Mouse (Mus musculus) lung, adult 18-20 months (tissue): ENCODE data around the gene Rsf1.

Experiments
- DNase-seq, 2 experiments: peaks; one replicate each; pipeline ENCODE4 v3.0.0; 2022; ENCODE audit warnings: mixed read lengths in 2 of 2

Gene Rsf1

DNA sequence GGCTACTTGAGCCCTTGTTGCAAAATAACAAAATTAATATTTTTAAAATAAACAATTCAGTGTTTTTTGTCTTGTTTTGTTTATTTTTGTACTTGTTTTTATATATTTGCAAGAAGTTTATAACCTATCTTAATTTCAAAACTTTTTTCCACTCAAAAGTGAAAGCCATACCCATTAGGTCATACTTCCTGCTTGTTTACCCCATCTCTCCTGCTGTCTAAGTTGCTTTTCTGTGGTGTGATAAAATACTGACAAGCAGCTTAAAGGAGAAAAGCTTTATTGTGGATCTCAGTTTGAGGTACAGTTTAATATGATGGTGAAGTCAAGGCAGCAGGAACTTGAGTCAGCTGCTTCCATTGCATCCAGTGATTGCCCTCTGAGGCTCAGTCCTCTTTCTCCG lies 53.2 kb downstream of the Rsf1 start:
- no peak for DNase-seq

DNA sequence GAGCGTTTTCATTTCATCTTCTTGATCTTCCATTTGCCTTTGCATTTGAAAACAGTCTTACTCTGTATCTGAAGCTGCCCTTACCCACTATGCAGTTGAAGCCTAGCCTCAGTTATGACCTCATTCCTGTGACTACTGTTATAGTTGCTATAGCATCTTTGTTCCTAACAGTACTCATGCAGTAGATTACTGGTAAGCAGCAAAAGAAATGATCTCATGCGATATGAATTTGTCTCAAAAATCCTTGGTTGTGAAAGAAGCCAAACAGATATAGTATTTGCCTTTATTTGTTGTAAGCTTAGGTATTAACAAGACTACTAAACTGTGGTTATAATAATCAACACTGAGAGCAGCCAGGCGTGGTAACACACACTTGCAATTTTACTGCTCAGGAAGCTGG lies 65.4 kb downstream of the Rsf1 start:
- DNase-seq = no peak

DNA sequence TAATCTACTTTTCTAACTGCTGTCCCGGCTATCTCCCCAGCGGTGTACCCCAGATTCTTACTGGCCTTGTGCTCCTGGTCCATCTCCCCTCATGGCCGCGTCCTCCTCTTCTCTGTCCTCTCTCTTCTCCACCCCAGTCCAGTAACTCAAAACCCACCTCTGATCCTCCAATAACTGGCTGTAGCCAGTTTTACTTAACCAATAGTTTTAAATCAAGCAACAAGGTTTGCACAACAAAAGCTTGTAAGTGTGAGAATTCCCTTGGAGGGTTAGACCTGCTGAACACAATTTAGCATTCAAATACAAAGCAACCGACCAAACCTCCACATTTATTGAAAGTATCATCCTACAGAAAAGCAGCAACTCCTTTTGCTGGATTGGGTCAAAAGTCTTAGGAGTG lies 68.0 kb downstream of the Rsf1 start:
- DNase-seq = no peak

DNA sequence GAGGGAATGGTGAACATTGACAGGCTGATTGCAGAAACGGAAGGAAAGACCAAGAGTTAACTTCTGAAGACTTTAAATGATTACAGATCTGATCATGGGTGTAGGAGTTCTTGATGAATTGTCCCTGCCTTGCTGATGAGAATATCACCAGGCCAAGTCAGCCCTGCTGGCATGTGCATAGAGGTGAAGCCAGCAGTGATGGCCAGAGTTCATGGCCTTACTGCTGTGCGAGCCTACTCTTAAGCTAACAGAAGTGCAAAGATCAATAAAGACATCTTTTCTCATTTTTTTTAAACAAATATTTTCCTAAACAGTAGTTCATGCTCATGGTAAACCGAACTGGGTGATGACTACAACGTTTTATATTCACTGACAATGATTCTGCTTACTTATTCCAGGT lies 71.0 kb downstream of the Rsf1 start:
- DNase-seq = no peak

- no peak for DNase-seq
Measured at GRCm38 (mm10) chr7:97656144-97656543, 76.5 kb downstream of the Rsf1 start.

GRCm38 (mm10) chr7:97661634-97662033 lies 81.9 kb downstream of the Rsf1 start:
- DNase-seq = no peak

- no peak for DNase-seq
Measured at GRCm38 (mm10) chr7:97679239-97679638, 99.5 kb downstream of the Rsf1 start.

DNA sequence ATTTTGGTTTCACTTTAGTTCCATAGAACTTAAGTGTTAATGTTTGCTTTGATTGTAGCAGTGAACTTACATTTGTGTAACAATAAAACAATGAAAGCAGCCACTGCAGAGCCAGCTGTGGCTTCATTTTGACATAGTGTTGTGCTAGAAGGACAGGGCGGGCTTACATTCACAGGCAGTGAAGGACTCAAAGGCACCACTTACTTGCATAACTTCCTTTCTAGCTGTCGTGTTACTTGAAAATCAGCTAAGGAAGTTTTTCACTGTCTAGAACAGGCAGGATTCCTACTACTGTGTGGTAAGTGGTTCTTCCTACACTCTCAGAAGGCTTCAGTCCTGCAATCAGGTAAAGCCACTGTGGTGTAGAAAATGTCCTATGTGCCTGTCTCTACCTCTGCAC lies 108.1 kb downstream of the Rsf1 start:
- no peak for DNase-seq

DNA sequence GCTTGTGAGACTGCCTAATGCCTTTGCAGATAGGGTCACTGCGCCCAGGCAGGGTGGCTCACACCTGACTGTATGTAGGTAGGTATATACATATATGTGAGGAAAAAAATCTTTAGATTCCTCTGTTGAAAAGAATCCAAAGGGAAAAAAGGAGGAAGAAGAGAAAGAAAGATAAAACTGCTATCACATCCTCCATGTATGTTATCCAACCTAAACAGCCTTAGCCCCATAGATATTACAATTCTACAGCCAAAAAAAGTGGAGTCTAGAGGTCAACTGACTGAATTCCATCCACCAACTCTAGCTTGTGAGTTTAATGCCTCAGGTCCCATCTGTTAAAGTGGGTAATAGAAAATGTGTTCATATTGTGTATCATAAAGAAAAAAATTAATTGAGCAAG lies 115.8 kb downstream of the Rsf1 start:
- DNase-seq = no peak

DNA sequence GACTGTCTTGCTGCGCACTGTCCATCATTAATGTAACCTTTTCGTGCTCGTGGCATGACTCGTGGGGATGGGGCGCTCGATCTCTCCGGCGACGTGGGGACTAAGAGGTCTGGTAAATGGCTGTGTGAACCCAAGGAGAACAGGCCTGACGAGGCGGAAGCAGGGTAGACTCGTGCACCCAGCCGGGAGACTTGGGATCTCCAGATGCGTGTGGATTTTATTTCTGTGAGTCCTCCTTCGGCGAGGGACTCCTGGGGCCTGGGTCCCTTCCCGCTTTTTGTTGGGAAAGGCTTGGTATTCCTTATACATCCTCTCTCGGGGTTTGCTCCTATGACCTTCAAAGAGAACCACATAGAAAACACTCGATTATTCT lies 116.4 kb downstream of the Rsf1 start:
- DNase-seq = peak; percentile 7 to 24

DNA sequence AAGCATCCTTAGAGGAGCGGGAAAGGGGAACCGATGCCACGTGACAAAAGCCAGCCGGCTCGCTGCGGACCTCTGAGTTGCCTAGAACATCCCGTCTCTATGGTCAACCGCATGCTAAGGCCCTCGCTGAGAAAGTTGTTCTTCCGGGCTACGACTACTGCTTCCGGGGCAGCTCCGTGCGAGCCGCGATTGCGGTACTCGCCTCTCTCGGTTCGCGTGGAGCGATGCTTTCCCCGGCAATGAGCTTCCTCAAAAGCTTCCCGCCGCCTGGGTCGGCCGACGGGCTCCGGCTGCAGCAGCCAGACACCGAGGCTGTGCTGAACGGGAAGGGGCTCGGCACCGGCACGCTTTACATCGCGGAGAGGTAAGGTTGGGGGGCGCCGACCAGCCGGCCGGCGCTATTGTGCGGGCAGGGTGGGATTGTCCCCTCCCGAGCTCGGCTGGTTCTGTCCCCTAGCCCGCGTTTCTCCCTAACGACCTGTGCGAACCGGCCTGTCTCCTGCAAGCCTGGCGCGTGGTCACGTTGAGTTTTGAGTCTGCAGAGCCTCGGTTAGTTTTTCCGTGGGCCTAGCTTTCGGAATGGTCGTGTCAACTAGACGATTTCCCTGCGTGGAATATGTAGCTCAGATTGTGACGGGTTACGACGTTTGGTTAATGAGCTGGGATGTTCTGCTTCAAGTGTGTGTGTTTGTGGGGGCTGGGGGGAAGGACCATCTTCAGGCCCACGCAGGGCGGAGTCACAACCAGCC lies 117.0 kb downstream of the Rsf1 start, which contains the start of gene Clns1a:
TSS of gene Clns1a (plus strand) at position 129 of the 749 bp plus-strand sequence.
- peak; percentile 92 to 94 for DNase-seq

DNA sequence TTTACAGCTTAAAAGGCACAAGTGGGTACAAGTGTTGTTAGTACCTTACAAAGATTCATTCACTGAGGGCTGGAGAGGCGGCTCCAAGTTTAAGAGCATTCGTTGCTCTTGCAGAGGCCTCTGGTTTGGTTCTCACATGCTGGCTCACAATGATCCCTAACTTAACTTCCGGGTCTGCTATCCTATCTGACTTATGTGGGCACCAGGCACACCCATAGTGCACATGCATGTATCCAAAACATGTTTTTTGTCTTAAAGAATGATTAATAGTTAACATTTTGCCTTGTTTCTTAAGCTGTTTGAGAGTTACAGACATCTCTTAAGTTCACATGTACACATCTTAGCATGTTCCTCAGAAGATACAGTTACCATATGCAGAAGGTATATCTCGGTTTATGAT lies 120.5 kb downstream of the Rsf1 start:
- no peak for DNase-seq

GRCm38 (mm10) chr7:97701106-97701505 lies 121.4 kb downstream of the Rsf1 start:
- DNase-seq = no peak

DNA sequence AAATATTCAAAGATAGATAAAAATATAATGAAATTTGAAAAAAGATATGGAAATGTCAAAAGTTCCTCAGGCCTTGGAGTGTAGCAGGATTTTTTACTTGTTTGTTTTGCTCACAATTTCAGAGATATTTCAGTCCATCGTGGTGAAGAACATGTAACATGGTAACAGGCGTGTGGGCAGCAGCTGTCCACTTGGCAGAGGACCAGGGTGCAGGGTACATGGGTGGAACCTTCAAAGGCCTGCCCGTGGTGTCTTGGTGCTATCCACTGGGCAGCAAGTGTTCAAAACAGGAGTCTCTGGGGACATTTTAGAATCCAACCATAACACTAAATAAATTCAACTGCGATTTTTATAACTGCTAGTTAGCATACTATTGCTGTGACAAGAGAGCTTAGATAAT lies 127.4 kb downstream of the Rsf1 start:
- DNase-seq = no peak

DNA sequence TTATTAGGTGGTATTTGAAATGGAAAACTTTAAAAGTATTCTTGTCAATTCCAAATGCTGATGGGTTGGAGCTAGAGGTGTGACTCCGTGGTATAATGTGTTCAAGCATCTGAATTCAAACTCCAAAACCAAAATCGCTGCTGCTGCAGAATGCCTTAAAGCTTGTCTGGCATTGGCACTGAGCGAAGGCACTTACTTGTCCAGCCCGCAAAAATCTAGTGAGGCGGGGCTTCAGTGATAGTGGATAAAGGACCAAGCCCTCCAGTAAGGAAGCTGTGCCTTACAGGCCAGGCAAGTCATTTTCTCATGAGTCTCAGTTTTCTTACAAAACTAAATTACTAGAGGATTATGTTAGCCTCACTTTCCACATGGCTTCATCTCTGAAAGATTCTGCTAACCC lies 128.1 kb downstream of the Rsf1 start:
- DNase-seq = no peak

- no peak for DNase-seq
Measured at GRCm38 (mm10) chr7:97709204-97709603, 129.5 kb downstream of the Rsf1 start.

GRCm38 (mm10) chr7:97714651-97715050 lies 135.0 kb downstream of the Rsf1 start:
- no peak for DNase-seq

DNA sequence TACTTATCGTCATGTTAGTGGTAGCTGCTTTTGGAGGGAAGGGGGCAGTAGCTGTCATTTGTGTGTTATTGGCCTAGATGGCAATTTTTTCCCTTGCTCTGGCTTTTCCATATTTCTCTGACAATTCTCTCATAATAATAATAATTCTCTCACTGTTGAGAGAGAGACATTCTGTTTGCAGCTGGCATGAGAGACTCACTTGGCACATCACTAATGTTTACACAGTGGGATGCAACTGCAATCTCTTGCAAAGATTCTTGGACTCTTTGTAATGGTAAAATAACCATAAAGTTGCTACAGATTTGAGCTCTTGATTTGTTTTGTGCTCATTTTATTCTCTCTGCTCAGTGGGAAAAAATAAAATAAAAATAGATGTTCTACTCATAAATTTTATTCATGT lies 137.6 kb downstream of the Rsf1 start:
- no peak for DNase-seq

- no peak for DNase-seq
Measured at GRCm38 (mm10) chr7:97719078-97719477, 139.4 kb downstream of the Rsf1 start.

- no peak for DNase-seq
Measured at GRCm38 (mm10) chr7:97720109-97720508, 140.4 kb downstream of the Rsf1 start.

DNA sequence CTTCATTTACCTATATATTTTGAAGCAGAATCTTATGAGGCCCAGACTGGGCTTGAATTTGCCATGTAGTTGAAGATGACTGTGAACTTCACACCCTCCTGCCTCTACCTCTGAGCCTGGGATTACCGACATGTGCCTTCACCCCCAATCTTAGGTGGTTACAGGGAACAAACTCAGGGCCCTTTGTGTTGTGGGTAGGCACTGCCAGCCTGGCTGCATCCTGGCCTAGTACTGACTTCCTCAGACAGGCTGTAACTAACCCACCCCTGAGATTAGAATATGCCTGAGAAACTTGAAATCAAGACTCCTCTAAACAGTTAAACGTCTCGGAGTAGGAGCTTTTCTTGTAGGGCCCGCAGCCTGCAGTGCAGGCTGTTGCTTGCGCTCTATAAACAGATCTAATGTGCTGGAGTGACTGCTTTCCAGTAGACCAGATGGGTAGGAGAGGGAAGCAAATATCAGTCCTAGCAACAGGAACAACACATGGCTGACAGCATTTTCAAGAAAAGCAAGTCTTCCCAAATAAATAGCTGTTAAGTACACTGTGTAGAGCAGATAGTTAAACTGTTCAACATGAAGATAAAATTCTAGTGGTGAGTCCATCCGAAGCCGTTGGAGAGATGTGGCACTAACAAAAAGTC lies 142.7 kb downstream of the Rsf1 start:
- no peak for DNase-seq

GRCm38 (mm10) chr7:97723646-97724538 lies 144.2 kb downstream of the Rsf1 start:
- DNase-seq = no peak

DNA sequence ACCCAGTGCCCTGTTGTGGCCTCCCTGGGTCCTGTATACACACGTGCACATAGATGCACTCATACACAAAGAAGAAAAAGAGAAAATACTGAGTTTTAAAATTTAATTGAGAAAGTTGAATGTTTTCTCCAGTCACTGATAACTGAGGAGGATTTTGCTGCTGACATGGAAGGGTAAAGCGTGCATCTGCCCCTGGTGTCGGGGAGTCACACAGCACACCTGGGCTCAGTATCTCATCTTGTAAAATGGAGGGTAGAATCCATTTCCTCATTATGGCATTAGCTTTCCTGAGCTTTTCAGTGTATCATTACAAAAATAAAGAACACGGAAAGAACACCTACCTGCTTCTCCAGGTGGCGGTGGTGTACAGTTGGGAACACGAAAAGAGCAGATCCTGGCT lies 145.7 kb downstream of the Rsf1 start:
- no peak for DNase-seq

GRCm38 (mm10) chr7:97726080-97726479 lies 146.4 kb downstream of the Rsf1 start:
- DNase-seq = no peak
